Mouse (Mus musculus) layer of hippocampus, adult 8-10 months (tissue): Measurements from ENCODE around the gene Ubr7. TPM values are rescaled to one million over a fixed set of nuclear protein-coding genes. Genes with fewer than 3 reads are reported as not detected.

Experiments used
- DNase-seq, 2 experiments: peaks; one replicate each; pipeline ENCODE4 v3.0.0; 2022; ENCODE audit warnings: low spot score in 2 of 2
- total RNA-seq, 4 experiments: library from RNA; stranded (reverse); gene quantifications; 2 replicates each; pipeline ENCODE4 v1.2.4; 2022

Gene Ubr7
- total RNA-seq, 4 experiments from 2014 or later: 28.8 to 33.1 (median 31.7) TPM

DNA sequence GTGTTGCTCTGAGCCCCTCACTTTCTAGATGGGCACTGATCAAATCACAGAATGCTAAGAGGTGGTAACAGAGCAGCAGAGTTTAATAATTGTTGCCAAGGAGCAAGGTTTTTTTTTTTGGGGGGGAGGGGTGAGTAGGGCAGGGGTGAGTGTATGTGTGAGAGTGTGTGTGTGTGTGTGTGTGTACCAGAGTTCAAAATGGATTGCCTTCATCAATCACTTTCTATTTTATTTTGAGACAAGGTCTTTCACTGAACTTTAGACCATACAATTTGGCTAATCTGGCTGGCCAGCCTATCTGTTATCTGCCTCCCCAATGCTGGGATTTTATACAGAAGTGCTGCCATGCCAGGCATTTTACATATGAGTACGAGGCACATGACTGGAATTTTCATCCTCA is 57.1 kb downstream of the Ubr7 start:
- no peak for DNase-seq

DNA sequence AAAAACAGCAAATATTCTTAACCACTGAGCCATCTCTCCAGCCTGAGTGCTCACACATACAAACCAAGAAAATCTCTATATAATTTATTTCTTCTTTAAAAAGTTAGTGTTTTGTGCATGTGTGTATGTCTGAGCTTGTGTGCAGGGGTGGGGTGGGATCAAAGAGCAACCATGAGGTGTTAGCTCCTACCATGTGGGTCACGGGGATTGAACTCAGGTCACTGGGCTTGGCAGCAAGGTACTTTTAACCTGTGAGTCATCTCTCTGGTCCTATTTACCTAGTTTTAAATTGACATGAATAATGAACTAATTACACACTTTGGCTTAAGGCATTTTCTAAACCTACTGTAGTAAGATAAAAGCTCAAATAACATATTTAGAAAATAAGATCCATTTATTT is 68.6 kb downstream of the Ubr7 start:
- no peak for DNase-seq

DNA sequence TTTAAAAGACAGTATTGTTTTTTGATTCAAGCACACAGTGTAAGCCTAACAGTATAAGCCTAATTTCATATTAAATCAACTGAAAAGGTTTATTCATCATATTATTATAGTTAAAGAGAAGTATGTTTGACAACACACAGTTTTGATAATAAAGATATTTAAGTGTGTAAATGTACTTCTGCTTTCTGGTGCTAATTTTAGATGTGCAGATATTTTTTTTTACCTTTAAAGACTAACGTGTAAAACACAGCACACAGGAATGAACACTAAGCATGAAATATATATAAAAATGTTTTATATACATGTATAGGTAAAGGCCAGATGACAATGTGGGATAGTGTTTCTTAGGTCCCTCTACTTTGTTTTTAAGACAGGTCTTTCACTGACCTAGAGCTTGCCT is 69.4 kb downstream of the Ubr7 start:
- no peak for DNase-seq

Other genes with a start within 250 kb of the Ubr7 start
- 100 to 1,000 TPM; 115 to 125 (median 120) TPM for gene Chga, start 203.0 kb upstream of the Ubr7 start, total RNA-seq
- gene Itpk1, start 53.0 kb upstream of the Ubr7 start, total RNA-seq: 10 to 100 TPM; 57.5 to 71.0 (median 61.8) TPM
- gene Moap1, start 14.3 kb upstream of the Ubr7 start, total RNA-seq: 10 to 100 TPM; 25.7 to 29.4 (median 26.8) TPM
- gene Tmem251, start 14.2 kb upstream of the Ubr7 start, total RNA-seq: 1 to 10 TPM; 4.9 to 6.4 (median 5.6) TPM
- gene Gm28051, start 202 bp upstream of the Ubr7 start, total RNA-seq: not detected
- 10 to 100 TPM; 10.9 to 13.3 (median 12.1) TPM for gene Gon7, start 164 bp upstream of the Ubr7 start, total RNA-seq
- 10 to 100 TPM; 12.3 to 15.5 (median 14.9) TPM for gene Gm20604, start 705 bp downstream of the Ubr7 start, total RNA-seq
- gene Btbd7, start 120.5 kb downstream of the Ubr7 start, total RNA-seq: 10 to 100 TPM; 19.1 to 24.3 (median 20.9) TPM
- not detected for gene Cox8c, start 141.3 kb downstream of the Ubr7 start, total RNA-seq
- gene Unc79, start 190.9 kb downstream of the Ubr7 start, total RNA-seq: 10 to 100 TPM; 43.4 to 60.3 (median 54.2) TPM